In genomic region chr10:93325804-93326740, GRCm38 (mm10) we compare ENCODE assay signal across 8 mouse cellular contexts. TPM values are rescaled to one million over a fixed set of nuclear protein-coding genes. Genes with fewer than 3 reads are reported as not detected.
DNase-seq lines count a peak whose midpoint lies in the region; ATAC-seq and TF ChIP-seq lines count a peak whose summit lies in the region.

No protein-coding gene starts in this region.

- no peak for TF ChIP-seq CTCF in cortical plate, adult 2 months (IDR thresholded peaks at IDR 0.05; ENCODE audit: extremely low read depth, insufficient read depth, low read length)

- H3K4me3 ChIP-seq in cortical plate, adult 2 months (ENCODE audit: insufficient read depth, low read length), result no peak overlapping the region
- no peak overlapping the region for H3K4me3 ChIP-seq in kidney, embryonic 16.5 days (ENCODE audit: low read length)

- peak; percentile 83; the same call in 1 of the 2 replicates for ATAC-seq in kidney, embryonic 16.5 days (ENCODE audit: low FRiP score, low TSS enrichment)

- peak overlapping the region; percentile 21; the same call in 1 of the 2 replicates for H3K27ac ChIP-seq in cortical plate, adult 2 months (ENCODE audit: insufficient read depth, low read length)
- peak overlapping the region; percentile 79 for H3K27ac ChIP-seq in kidney, embryonic 16.5 days (ENCODE audit: low read length)

- H3K9me3 ChIP-seq in kidney, embryonic 16.5 days (ENCODE audit: low read length), result no peaks in the 10 kb centered on the region

- no peaks in the 10 kb centered on the region for H3K36me3 ChIP-seq in kidney, embryonic 16.5 days (ENCODE audit: insufficient read depth, low read length)

- DNase-seq in adrenal gland, postnatal 10 days, result peak; percentile 55
- DNase-seq in adrenal gland, postnatal 4 days (ENCODE audit: low spot score in 2 of 2), result no peak
- DNase-seq in lung, postnatal 4 days, result peak; percentile 62 to 77
- no peak for DNase-seq in spleen, postnatal 4 days (ENCODE audit: low spot score in 2 of 2)
- DNase-seq in urinary bladder, postnatal 25 days (ENCODE audit: low spot score), result no peak
- no peak for DNase-seq in frontal cortex, postnatal 10 days (ENCODE audit: low spot score in 2 of 2)

- no peak overlapping the region for H3K9ac ChIP-seq in kidney, embryonic 16.5 days (replicated peaks; ENCODE audit: low read length)

- H3K4me2 ChIP-seq in kidney, embryonic 16.5 days (replicated peaks; ENCODE audit: low read depth, low read length), result no peak overlapping the region

- TF ChIP-seq POLR2A in cortical plate, adult 2 months (IDR thresholded peaks at IDR 0.05; ENCODE audit: extremely low read depth, insufficient read depth, low read length), result no peak

- no peaks in the 10 kb centered on the region for H3K4me1 ChIP-seq in cortical plate, adult 2 months (ENCODE audit: control insufficient read depth, insufficient read depth, low read length)
- peaks cover 10% of the 10 kb centered on the region for H3K4me1 ChIP-seq in kidney, embryonic 16.5 days (ENCODE audit: insufficient read depth, low read length)

- H3K27me3 ChIP-seq in kidney, embryonic 16.5 days (ENCODE audit: insufficient read depth, low read length), result no peaks in the 10 kb centered on the region

- WGBS in kidney, embryonic 16.5 days, result 63% methylated on average over 12 of the region's 12 CpGs

RNA-seq across cellular contexts. Expression of gene Elk3, which starts 15.1 kb away (rescaled TPM):
- total RNA-seq in adrenal gland, postnatal 10 days (2021), result 10 to 100 TPM; 58.4 to 70.4 TPM
- total RNA-seq in adrenal gland, postnatal 4 days (2021), result 10 to 100 TPM; 71.3 to 72.3 TPM
- 6.5 and 6.9 TPM in 2 replicates for polyA plus RNA-seq in cortical plate, adult 2 months (2012; rRNA removed)
- polyA plus RNA-seq in kidney, embryonic 16.5 days (2015; fragmentation: Nextera tagmentation; extraction: Ambion mirVana), result 41.3 and 45.6 TPM in 2 replicates

Comparison
In these comparisons a context has a peak if more than half of its experiments do, and no peak if none do; other contexts are left out.
1. DNase-seq: peak in adrenal gland, postnatal 10 days (single experiment) and lung, postnatal 4 days (2 of 2); none in adrenal gland, postnatal 4 days (0 of 2), spleen, postnatal 4 days (0 of 2), urinary bladder, postnatal 25 days (single experiment) and frontal cortex, postnatal 10 days (0 of 2).